Mouse (Mus musculus) adipocyte (in vitro differentiated cells): ENCODE measurements around the gene Zfc3h1.

ENCODE experiments used
- DNase-seq: peaks from one replicate; pipeline ENCODE4 v3.0.0-alpha.2; 2016; ENCODE audit warnings: low spot score

Zfc3h1 gene

GRCm38 (mm10) chr10:115385018-115386002 is 551 bp downstream of the Zfc3h1 start:
- peak; percentile 58 for DNase-seq

DNA sequence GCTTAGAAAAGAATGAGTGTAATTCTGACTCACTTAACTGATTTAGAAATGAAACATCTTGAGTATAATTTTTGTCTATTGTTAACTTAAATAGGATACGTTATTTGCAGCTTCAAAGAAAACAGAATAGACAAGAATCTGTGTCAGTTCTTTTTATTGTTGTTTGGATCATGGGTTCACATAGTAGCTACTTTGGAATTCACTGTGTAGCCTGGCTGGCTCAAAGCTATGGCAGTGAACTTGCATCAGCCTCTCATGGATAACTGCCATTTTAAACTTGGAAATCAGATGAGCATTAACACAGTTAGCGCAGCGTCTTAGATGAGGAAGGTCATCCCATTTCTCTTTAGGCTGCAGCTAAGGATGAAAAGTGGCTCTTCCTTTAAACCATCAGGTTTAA is 3.1 kb downstream of the Zfc3h1 start:
- peak; percentile 39 for DNase-seq

DNA sequence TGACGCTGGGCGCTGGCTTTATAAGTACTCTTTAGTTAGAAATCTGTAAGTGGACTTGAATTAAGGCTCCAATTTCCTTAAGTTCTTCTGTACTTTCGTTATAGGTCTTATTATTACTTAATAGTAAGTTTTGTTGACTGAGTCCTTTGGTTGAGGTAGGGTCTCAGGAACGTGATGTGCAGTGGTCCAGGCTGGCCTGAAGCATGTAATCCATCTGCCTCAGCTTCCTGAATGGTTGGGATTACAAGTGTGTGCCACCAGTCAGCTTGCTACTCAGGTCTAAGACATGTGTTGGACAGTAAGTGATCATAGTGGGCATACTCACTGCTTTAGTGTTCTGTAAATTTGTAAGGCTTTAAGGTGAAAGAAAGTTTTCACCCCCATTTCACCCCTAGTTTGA is 6.3 kb downstream of the Zfc3h1 start:
- no peak for DNase-seq

DNA sequence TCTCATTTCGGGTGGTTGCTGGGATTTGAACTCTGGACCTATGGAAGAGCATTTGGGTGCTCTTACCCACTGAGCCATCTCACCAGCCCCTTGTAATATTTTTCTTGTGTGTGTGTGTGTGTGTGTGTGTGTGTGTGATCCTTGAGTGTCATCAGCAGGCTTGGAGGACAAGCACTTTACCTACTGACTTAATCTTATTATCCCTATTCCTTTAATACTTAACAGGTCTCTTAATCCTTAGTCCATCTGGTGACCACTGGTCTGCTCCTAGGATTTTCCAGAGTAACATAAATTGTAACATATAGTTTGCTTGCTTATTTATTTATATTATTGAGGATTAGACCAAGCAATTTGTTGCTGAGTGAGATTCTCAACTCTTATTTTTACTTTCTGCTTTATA is 7.1 kb downstream of the Zfc3h1 start:
- DNase-seq, result no peak

GRCm38 (mm10) chr10:115406393-115406792 is 21.6 kb downstream of the Zfc3h1 start:
- DNase-seq, result peak; percentile 63

DNA sequence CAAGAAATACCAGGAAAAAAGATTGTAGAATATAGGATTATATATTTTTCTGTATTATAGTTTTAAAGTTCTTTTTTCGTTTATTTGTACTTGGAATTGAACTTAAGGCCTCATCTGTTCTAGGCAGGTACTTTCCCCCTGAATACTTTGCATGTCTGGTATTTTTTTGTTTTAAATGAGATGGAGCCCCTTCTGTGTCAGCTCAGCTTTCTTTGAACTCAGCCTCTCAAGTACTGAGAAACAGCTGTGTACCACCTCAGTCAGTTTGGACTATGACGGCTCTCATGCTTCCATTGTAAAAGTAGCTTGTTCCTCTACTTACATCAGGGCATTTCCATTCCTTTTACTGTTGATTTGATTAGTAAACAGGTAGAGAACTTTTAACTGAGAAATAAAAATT is 28.7 kb downstream of the Zfc3h1 start:
- DNase-seq, result no peak

DNA sequence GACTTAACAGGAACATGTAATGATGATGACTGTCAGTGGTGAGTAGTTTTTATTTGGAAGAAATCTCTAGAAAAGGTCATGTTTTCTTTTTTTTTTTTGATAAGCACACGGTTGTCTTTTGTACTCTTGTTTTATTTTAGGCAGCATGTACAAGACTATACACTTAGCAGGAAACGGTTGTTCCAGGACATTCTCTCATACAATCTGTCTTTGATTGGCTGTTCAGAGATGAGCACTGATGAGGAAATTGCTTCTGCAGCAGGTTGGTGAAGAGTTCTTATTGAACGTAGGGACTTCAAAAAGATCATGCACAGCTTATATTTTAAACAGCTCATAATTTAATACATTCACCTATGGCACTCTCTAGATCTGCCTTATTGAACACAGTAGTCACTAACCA is 29.3 kb downstream of the Zfc3h1 start:
- no peak for DNase-seq

- no peak for DNase-seq
These were observed 37.2 kb downstream of the Zfc3h1 start for GRCm38 (mm10) chr10:115421976-115422375.

DNA sequence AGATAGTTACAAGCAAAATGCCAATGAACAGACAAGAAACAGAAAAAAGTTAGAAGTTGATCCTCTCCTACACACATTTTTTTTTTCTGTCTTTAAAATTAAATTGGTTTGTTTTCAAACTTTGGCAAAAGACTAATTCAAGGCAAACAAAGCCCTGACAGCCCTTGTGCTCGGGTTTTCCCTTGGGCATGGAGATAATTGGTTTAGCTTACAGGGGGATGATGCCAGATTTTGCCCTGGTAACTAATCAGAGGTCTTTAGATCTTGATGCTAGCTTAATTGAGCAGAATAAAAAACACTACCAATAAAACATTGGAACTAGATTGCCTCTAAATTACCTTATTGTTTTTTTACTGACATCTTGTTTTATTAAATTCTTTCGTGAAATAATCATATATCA is 40.6 kb downstream of the Zfc3h1 start:
- DNase-seq, result no peak

DNA sequence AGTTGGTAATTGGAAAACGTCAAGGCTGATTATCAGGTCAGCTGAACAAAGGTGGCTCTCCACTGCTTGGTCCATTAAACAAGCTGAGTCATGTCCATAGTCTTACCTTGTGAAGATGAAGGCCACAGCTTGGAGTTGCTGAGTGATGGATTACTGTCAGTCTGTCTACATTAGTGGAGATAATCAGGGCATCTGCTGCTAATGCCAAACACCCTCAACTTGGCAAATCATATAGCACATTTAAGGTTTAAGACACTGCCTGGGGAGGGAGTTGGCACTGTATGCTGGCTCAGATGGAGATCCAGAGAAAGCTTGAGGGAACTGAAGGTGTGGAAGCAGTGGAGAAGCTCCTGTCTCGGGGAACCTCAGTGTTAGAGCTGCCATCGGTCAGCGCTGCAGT is 52.5 kb downstream of the Zfc3h1 start:
- no peak for DNase-seq

GRCm38 (mm10) chr10:115448614-115449013 is 63.9 kb downstream of the Zfc3h1 start:
- DNase-seq, result no peak

DNA sequence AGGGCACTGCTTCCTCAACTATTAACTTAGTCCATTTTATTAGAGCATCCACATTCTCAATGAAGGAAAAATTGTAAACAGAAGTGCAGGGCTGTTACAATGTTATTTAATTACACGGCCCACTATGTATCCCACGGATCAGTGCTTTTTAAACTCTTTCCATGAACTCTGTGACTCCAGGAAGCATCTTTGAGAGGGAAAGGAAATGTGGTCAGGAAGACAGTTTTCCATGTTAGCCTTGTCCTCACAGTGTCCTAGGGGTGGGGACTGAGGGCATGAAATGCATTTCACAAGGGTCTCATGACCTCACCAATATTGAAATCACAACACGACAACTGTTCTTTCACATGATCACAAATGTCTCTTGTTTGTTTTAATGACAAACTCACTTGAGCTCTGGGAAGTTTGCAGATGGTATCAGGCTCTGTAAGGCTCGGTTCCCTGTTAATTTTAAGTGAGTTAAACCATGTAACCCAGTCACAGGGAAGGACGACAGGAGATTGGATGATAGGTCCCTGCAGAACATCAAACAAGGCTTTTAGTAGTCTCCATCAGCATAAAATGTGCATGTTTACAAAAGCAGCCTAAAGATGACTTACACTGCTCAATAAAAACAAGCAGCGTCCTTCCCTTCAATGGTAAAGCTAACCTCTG is 72.7 kb downstream of the Zfc3h1 start:
- DNase-seq, result no peak

GRCm38 (mm10) chr10:115462646-115463045 is 77.9 kb downstream of the Zfc3h1 start:
- no peak for DNase-seq

DNA sequence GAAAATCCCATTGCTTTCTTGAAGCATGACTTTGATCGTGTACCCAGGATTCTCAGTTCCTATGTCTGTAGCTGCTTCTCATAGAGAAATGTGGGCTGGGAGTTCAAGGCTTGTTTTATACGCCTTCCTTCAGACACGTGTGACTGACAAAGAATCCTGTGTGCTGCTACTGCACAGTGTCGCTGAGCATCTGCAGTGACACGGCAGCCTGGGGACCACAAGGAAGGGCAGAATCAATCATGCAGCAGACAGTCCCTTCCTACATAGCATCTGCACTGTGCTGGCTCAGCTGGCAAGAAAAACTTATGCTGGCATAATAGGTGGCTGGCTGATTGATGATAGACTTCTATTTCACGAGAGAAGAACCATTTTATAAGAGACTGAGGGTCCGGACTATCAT is 80.3 kb downstream of the Zfc3h1 start:
- DNase-seq, result no peak

- DNase-seq, result no peak
These were observed 81.0 kb downstream of the Zfc3h1 start for GRCm38 (mm10) chr10:115465778-115466177.

GRCm38 (mm10) chr10:115467985-115468384 is 83.2 kb downstream of the Zfc3h1 start:
- no peak for DNase-seq

DNA sequence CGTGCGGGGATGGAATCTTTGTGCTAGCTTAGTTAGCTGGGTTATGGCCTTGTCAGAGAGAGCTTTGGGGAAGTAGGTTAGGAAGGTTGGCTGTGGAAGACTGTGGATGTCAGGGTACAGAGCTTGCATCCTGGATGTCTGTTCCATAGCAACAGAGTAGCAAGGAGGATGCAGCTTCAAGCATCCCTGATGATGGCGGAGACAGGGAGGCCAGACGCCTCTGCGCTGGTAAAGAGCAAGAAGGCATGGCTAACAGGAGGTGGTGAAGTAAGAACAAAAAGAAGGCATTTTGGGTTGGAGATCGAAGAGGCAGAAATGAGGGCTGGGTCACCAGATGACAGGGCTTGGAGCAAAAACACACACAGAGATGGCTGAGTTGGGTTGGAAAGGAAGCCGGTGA is 83.9 kb downstream of the Zfc3h1 start:
- no peak for DNase-seq

DNA sequence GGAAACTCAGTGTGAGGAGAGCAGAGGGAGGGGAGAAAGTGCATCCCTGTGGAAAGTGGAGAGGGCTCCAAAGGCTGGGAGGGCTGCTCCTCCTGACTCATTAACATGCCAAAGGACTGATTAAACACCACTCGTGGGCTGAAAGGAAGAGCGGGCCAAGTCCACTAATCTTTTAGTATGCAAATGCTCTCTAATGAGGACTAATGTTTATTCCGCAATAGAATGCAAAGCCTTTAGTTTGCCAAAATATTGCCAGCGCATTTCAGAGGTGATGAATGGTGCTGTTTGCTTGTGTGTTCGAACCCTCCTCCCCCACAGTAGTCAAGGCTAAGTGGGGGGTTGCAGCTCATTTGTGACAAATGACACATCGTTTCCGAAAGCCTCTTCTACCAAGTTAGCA is 84.3 kb downstream of the Zfc3h1 start:
- no peak for DNase-seq

GRCm38 (mm10) chr10:115470621-115471334 is 86.0 kb downstream of the Zfc3h1 start:
- no peak for DNase-seq

GRCm38 (mm10) chr10:115473213-115473961 is 88.6 kb downstream of the Zfc3h1 start:
- no peak for DNase-seq

DNA sequence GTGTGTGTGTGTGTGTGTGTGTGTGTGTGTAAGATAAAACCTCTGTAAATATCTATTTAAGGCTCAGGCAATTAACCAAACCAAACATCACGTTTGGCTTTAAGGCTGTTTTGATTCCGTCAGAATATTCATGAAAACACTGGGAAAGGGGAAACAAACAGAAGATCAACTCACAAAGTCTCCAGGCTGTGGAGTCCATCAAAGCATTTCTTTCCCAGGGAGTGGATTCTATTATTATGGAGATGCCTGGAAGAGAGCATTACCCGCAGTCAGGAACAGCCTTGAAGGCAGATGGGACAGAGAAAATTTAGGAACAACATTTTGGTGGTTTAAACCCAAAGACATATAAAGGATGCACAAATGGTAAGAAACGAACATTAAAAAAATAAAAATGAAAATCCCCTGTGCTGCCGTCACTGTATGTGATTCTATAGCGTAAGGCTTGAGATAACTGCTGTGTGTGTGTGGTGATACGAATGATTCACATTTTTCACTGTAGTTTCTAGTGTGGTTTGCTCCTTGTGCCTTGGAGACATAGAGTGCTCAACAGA is 90.3 kb downstream of the Zfc3h1 start:
- DNase-seq, result no peak

GRCm38 (mm10) chr10:115476506-115476905 is 91.7 kb downstream of the Zfc3h1 start:
- DNase-seq, result no peak
